Mouse (Mus musculus) urinary bladder, postnatal 14 days (tissue): ENCODE measurements around the gene Cbll1.
A peak's percentile ranks its signal among the peaks of the same experiment; 100 is the strongest.
"Not testable (repeated sequence)": the region's sequence is repeated elsewhere in the genome, so short reads cannot be mapped to it uniquely, and the experiment has no call there.

ENCODE experiments used
- DNase-seq: peaks from one replicate; pipeline ENCODE4 v3.0.0; 2021; ENCODE audit warnings: low spot score

The Cbll1 gene

GRCm38 (mm10) chr12:31498936-31499313, 491 bp downstream of the Cbll1 start:
- DNase-seq = peak; percentile 12

GRCm38 (mm10) chr12:31486431-31486830, 13.0 kb downstream of the Cbll1 start:
- DNase-seq = peak; percentile 11

GRCm38 (mm10) chr12:31478182-31478581, 21.2 kb downstream of the Cbll1 start:
- DNase-seq = not testable (repeated sequence)

- no peak for DNase-seq
Measured at GRCm38 (mm10) chr12:31462615-31463014, 36.8 kb downstream of the Cbll1 start.

GRCm38 (mm10) chr12:31461371-31461770, 38.0 kb downstream of the Cbll1 start:
- DNase-seq = no peak

GRCm38 (mm10) chr12:31460270-31460669, 39.1 kb downstream of the Cbll1 start:
- not testable (repeated sequence) for DNase-seq

- DNase-seq = no peak
Measured at GRCm38 (mm10) chr12:31458474-31458873, 40.9 kb downstream of the Cbll1 start.

- no peak for DNase-seq
Measured at GRCm38 (mm10) chr12:31456271-31456670, 43.1 kb downstream of the Cbll1 start.

- no peak for DNase-seq
Measured at GRCm38 (mm10) chr12:31449341-31449740, 50.1 kb downstream of the Cbll1 start.

- peak; percentile 9 for DNase-seq
Measured at GRCm38 (mm10) chr12:31444827-31445226, 54.6 kb downstream of the Cbll1 start.

- DNase-seq = no peak
Measured at GRCm38 (mm10) chr12:31444131-31444546, 55.3 kb downstream of the Cbll1 start.

- DNase-seq = no peak
Measured at GRCm38 (mm10) chr12:31439612-31440011, 59.8 kb downstream of the Cbll1 start.

- DNase-seq = no peak
Measured at GRCm38 (mm10) chr12:31437791-31438190, 61.6 kb downstream of the Cbll1 start.
